Mouse (Mus musculus) kidney, adult 10 weeks (tissue): ENCODE results near the gene Nfam1. TPM values are rescaled to one million over a fixed set of nuclear protein-coding genes. Genes with fewer than 3 reads are reported as not detected.

ENCODE experiments used
- polyA plus RNA-seq: library from polyadenylated mRNA; stranded (reverse); fragments of 350-450 nt; fragmentation: Illumina TruSeq; extraction: RNeasy Lipid Tissue Mini Kit (QIAGEN cat#74804); gene quantifications from one replicate; pipeline ENCODE4 v1.2.3, GENCODE M21; 2014; ENCODE audit warnings: low read depth, low replicate concordance

The Nfam1 gene
- 0.20 TPM for polyA plus RNA-seq

DNA sequence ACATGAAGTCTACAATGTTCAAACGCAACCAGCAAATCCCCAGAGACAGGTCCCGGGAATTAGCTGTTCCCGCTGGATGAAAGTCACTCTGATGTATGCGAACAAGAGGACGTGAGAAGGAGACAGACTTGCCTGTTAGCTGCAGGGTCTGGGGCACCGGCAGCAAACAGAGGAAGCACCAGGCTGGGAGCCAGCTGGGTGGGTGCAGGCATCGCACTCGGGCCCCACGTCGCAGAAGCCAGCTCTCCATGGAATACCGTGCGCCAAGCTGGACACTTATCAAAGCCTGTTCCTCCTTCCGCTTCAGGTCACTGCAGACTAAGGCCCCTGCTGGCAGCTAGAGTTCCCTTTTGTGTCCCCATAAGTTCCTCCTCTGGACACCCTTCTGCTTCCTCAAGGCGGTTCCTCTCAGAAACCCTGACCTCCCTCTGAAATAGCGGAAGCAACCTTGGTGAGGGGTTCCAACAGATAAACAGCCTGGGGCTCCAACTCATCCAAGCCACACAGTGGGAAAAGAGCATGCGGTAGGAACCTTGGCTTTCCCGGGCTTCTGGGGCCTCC lies at the start of gene Nfam1:
TSS of gene Nfam1 (minus strand) at position 326 of the 561 bp plus-strand sequence.

GRCm38 (mm10) chr15:82987732-82988112 lies 45.4 kb downstream of the Nfam1 start, which contains the start of gene Tcf20:
Tcf20 (minus strand) TSS chr15:82987872.

Other genes with a start within 250 kb of the Nfam1 start
- gene Cyp2d26, start 239.0 kb downstream of the Nfam1 start, polyA plus RNA-seq: 128 TPM
- gene Tcf20, start 45.4 kb downstream of the Nfam1 start, polyA plus RNA-seq: 12.5 TPM
- gene Serhl, start 56.2 kb upstream of the Nfam1 start, polyA plus RNA-seq: 4.4 TPM
- gene Rrp7a, start 89.5 kb upstream of the Nfam1 start, polyA plus RNA-seq: 0.40 TPM
- gene Poldip3, start 116.1 kb upstream of the Nfam1 start, polyA plus RNA-seq: 9.7 TPM
- 23.2 TPM for gene Cyb5r3, start 139.3 kb upstream of the Nfam1 start, polyA plus RNA-seq
- gene A4galt, start 218.5 kb upstream of the Nfam1 start, polyA plus RNA-seq: 2.5 TPM